Mouse (Mus musculus) hindbrain, embryonic 10.5 days (tissue): ENCODE results near the gene Kazn. TPM values are rescaled to one million over a fixed set of nuclear protein-coding genes. Genes with fewer than 3 reads are reported as not detected.

ENCODE experiments used
- DNase-seq: peaks from one replicate; pipeline ENCODE4 v3.0.0-alpha.2; 2017; ENCODE audit warnings: low spot score
- H3K27ac ChIP-seq: fragments of 300-500 bp; sonication (generic); 2 replicates; pipeline ENCODE4 v1.5.1; 2016; ENCODE audit warnings: mild to moderate bottlenecking, moderate library complexity
- H3K27me3 ChIP-seq: fragments of 300-500 bp; sonication (generic); 2 replicates; pipeline ENCODE4 v1.6.1; 2016; ENCODE audit warnings: mild to moderate bottlenecking; ENCODE audit not compliant: poor library complexity, insufficient read depth, severe bottlenecking
- H3K36me3 ChIP-seq: fragments of 300-500 bp; sonication (generic); 2 replicates; pipeline ENCODE4 v1.6.1; 2016; ENCODE audit warnings: mild to moderate bottlenecking, moderate library complexity
- H3K4me1 ChIP-seq: fragments of 300-500 bp; sonication (generic); replicated peaks from 2 replicates; pipeline ENCODE4 v1.6.1; 2016; ENCODE audit warnings: mild to moderate bottlenecking
- H3K4me3 ChIP-seq: fragments of 300-500 bp; sonication (generic); 2 replicates; pipeline ENCODE4 v1.5.1; 2016; ENCODE audit warnings: mild to moderate bottlenecking, moderate library complexity
- H3K9me3 ChIP-seq: fragments of 300-500 bp; sonication (generic); 2 replicates; pipeline ENCODE4 v1.6.1; 2016; ENCODE audit warnings: mild to moderate bottlenecking, moderate library complexity
- whole genome bisulfite sequencing: fragments of 180-500 bp; shearing (Covaris S2); methylation state at CpG from one replicate; pipeline ENCODE4 v1.1.7; 2016; 5-methylcytosine and 5-hydroxymethylcytosine counted together
- polyA plus RNA-seq: library from polyadenylated mRNA; unstranded; fragments of >200 nt; fragmentation: Nextera tagmentation; extraction: Ambion mirVana; gene quantifications from 2 replicates; pipeline ENCODE4 v1.2.1, GENCODE M21; 2016

Kazn gene
- polyA plus RNA-seq, 1 experiment from 2014 or later, result 14.3 TPM

DNA sequence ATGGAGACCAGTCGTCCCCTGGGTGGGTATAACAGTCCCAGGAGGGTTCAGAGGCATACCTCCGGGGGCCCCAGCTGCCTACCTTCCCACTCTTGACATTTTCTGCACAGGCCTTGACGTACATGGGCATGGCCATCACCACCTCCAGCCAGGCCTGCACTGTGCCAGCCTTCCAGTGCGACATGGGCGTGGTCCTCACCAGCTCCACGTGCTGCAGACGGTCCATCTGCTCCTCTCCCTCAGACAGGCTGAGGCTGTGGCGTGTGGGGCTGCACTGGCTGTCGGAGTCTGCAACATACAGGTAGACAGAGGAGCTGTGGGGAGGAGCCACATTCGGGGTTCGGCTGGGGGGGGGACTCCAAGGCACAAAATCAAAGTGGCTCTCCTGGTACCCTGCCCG is 121.2 kb downstream of the Kazn start:
- H3K9me3 ChIP-seq, result no peaks in the 10 kb centered on the region
- H3K27ac ChIP-seq, result peak overlapping the region; percentile 64; the same call in 1 of the 2 replicates
- no peak overlapping the region for H3K4me3 ChIP-seq
- WGBS, result 89% methylated on average over 12 of the region's 12 CpGs
- no peaks in the 10 kb centered on the region for H3K36me3 ChIP-seq
- no peak for DNase-seq
- peaks cover 10% of the 10 kb centered on the region; the same call in 1 of the 2 replicates for H3K27me3 ChIP-seq
- H3K4me1 ChIP-seq, result peaks cover 20% of the 10 kb centered on the region

DNA sequence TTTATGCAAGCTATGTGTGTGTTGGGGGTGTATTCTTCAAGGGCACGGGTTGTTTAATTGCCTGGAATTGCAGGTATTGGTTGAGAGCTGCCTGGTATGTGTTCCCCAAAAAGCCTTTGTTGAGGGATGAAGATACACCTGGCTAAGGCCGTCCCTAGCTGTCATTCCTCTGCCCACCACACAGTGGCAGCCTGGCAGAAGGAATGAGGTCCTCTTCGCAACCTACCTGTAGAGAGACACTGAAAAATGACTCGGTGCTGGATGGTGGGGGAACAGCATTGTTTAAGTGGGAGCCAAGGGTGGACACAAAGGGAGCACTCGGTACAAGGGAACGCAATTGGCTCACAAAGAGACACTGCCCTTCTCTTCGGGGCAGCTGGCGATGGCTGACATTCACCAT is 125.9 kb downstream of the Kazn start:
- DNase-seq, result no peak
- H3K9me3 ChIP-seq, result no peaks in the 10 kb centered on the region
- WGBS, result 35% methylated on average over 8 of the region's 8 CpGs

GRCm38 (mm10) chr4:142103081-142103671 is 136.0 kb downstream of the Kazn start:
- no peak overlapping the region for H3K27ac ChIP-seq
- no peak for DNase-seq

More for the DNA sequence above, 125.9 kb downstream of the Kazn start:
- Histone ChIP-seq H3K36me3 (peaks cover 14% of the 10 kb centered on the region), H3K27ac (no peak overlapping the region), H3K4me3 (no peak overlapping the region), H3K4me1 (peaks cover 4% of the 10 kb centered on the region), H3K27me3 (peaks cover 13% of the 10 kb centered on the region)

GRCm38 (mm10) chr4:142098303-142098702 is 140.9 kb downstream of the Kazn start:
- Histone ChIP-seq H3K4me1 (peaks cover 25% of the 10 kb centered on the region), H3K27me3 (no peaks in the 10 kb centered on the region; the same call in none of the 2 replicates), H3K9me3 (no peaks in the 10 kb centered on the region), H3K27ac (no peak overlapping the region), H3K4me3 (no peak overlapping the region), H3K36me3 (no peaks in the 10 kb centered on the region)
- WGBS, result 24% methylated on average over 8 of the region's 8 CpGs
- peak; percentile 82 for DNase-seq

More at GRCm38 (mm10) chr4:142103081-142103671, 136.0 kb downstream of the Kazn start:
- Histone ChIP-seq H3K4me3 (no peak overlapping the region), H3K9me3 (0 out of 2 replicates have a peak, but pooled peaks cover 7% of the 10 kb centered on the region), H3K4me1 (peaks cover 22% of the 10 kb centered on the region), H3K27me3 (no peaks in the 10 kb centered on the region; the same call in none of the 2 replicates), H3K36me3 (peaks cover 12% of the 10 kb centered on the region)
- WGBS, result 52% methylated on average over 12 of the region's 12 CpGs

- H3K27me3 ChIP-seq, result peaks cover 3% of the 10 kb centered on the region
- DNase-seq, result no peak
- H3K9me3 ChIP-seq, result no peaks in the 10 kb centered on the region
- WGBS, result 48% methylated on average over 5 of the region's 5 CpGs
- no peak overlapping the region for H3K27ac ChIP-seq
- no peak overlapping the region for H3K4me3 ChIP-seq
- H3K4me1 ChIP-seq, result peaks cover 21% of the 10 kb centered on the region
- no peaks in the 10 kb centered on the region for H3K36me3 ChIP-seq
Measured at GRCm38 (mm10) chr4:142097871-142098270, 141.3 kb downstream of the Kazn start.

GRCm38 (mm10) chr4:142095513-142096241 is 143.5 kb downstream of the Kazn start:
- peak overlapping the region; percentile 29; the same call in 1 of the 2 replicates for H3K27ac ChIP-seq
- no peak overlapping the region for H3K4me3 ChIP-seq
- peaks cover 17% of the 10 kb centered on the region for H3K4me1 ChIP-seq
- 67% methylated on average over 15 of the region's 15 CpGs for WGBS
- H3K9me3 ChIP-seq, result no peaks in the 10 kb centered on the region
- DNase-seq, result no peak
- peaks cover 11% of the 10 kb centered on the region; the same call in 1 of the 2 replicates for H3K27me3 ChIP-seq
- H3K36me3 ChIP-seq, result no peaks in the 10 kb centered on the region

DNA sequence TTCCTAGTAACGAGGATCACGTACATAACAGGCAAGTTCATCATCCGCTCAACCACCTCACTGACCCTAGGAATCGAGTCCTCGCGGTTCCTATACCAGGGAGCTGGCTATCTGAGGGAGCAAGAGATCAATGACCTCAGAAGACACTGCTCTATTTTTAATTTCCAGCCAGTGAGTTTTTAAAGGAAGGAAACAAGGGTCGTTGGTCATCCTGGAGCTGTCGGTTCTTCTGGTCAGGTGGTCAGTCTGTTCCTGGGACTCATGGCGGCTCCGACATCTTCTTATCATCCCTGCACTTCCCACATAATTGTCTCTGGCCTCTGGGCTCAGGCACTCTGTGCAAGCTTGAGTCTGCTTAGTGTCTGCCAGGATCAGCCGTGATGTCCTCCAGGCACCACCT is 144.8 kb downstream of the Kazn start:
- no peak for DNase-seq
- WGBS, result 87% methylated on average over 11 of the region's 11 CpGs
- peaks cover 18% of the 10 kb centered on the region for H3K27me3 ChIP-seq
- H3K27ac ChIP-seq, result no peak overlapping the region
- no peak overlapping the region for H3K4me3 ChIP-seq
- no peaks in the 10 kb centered on the region for H3K36me3 ChIP-seq
- H3K9me3 ChIP-seq, result no peaks in the 10 kb centered on the region
- H3K4me1 ChIP-seq, result peaks cover 21% of the 10 kb centered on the region

DNA sequence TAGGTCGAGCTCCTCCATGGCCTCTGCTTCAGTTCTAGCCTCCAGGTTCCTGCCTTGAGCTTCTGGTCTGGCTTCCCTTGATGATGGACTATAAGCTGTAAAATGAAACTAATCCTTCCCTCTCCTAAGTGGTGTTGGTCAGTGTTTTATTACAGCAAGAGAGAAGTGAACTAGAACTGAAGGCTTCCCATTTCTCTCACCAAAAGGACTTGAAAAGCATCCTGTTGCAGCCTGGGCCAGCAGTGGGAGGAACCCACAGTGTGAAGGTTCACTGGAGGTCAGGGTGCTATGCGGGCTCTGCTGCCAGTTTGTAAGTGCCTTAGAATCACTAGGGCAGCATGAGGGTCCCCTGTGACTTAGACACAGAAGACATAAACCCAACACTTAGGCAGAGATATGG is 148.1 kb downstream of the Kazn start:
- no peak overlapping the region for H3K27ac ChIP-seq
- H3K4me3 ChIP-seq, result no peak overlapping the region
- H3K4me1 ChIP-seq, result peaks cover 19% of the 10 kb centered on the region
- peaks cover 34% of the 10 kb centered on the region for H3K27me3 ChIP-seq
- WGBS, result 63% methylated on average over 2 of the region's 2 CpGs
- no peaks in the 10 kb centered on the region for H3K36me3 ChIP-seq
- DNase-seq, result no peak
- H3K9me3 ChIP-seq, result no peaks in the 10 kb centered on the region

DNA sequence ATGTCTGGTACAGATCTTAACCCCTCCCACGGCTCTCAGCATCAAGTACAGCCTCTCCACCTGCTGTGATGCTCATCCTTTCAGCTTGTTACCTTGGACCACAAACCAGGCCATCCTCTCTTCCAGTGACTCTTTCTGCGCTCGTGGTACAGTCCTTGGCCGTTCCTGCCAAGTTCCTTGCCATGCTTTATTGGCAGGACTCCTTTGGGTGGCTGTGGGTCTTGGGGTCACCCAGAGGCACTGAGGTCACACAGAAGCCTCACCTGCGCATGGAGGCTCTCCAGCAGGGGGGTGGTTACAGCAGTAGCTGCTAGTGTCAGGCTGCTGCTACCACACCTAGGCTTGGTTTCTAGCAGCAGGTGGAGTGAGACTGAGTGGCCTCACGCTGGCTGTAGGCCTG is 149.2 kb downstream of the Kazn start:
- no peaks in the 10 kb centered on the region for H3K36me3 ChIP-seq

DNA sequence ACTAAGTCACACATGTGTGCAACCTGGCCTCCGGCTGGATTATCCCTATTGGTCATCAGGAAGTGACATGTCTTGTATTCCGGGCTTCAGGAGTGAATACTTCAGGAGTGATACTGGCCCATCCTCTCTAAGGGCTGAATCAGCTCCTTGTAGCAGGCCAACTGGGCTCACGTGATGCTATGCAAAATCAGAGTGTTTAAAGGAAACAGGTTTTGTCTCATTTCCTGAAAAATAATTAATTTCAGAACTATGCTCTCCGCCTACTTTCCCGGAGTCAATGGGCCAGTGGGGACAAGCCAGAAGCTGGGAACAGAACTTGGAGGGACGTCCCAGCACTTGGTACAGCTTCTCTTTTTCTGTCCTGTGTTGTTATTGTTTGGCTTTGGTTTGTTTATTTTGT is 150.4 kb downstream of the Kazn start:
- Histone ChIP-seq H3K9me3 (no peaks in the 10 kb centered on the region), H3K27ac (no peak overlapping the region), H3K4me3 (no peak overlapping the region), H3K36me3 (no peaks in the 10 kb centered on the region), H3K4me1 (peaks cover 28% of the 10 kb centered on the region), H3K27me3 (peaks cover 56% of the 10 kb centered on the region)
- no peak for DNase-seq
- WGBS, result 78% methylated on average over 6 of the region's 6 CpGs

More for the DNA sequence above, 149.2 kb downstream of the Kazn start:
- DNase-seq, result no peak
- Histone ChIP-seq H3K9me3 (no peaks in the 10 kb centered on the region), H3K27ac (no peak overlapping the region), H3K4me1 (peaks cover 17% of the 10 kb centered on the region), H3K4me3 (no peak overlapping the region), H3K27me3 (peaks cover 45% of the 10 kb centered on the region)
- WGBS, result 74% methylated on average over 6 of the region's 6 CpGs

DNA sequence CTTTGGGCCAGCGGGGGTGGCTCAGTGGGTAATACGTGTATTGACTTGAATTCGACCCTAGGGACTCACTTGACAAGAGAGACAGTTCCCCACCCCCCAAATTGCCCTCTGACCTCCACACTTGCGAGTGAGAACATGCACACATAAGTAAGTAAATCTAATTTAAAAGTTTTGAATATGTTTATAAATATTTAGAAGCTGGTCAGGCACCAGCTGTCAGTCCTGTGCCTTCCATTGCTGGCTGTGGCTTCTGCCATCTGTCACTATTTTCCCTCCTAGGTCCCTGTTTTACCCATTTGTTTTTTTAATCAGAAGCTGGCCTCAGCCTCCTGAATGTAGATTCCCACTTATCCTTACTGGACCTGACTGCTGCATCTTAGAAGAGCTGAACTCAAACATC is 150.8 kb downstream of the Kazn start:
- no peak overlapping the region for H3K4me3 ChIP-seq
- H3K27me3 ChIP-seq, result peaks cover 61% of the 10 kb centered on the region
- WGBS, result 16% methylated on average over 4 of the region's 4 CpGs
- no peak overlapping the region for H3K27ac ChIP-seq
- H3K4me1 ChIP-seq, result peaks cover 32% of the 10 kb centered on the region
- H3K9me3 ChIP-seq, result no peaks in the 10 kb centered on the region
- no peaks in the 10 kb centered on the region for H3K36me3 ChIP-seq
- DNase-seq, result peak; percentile 57

DNA sequence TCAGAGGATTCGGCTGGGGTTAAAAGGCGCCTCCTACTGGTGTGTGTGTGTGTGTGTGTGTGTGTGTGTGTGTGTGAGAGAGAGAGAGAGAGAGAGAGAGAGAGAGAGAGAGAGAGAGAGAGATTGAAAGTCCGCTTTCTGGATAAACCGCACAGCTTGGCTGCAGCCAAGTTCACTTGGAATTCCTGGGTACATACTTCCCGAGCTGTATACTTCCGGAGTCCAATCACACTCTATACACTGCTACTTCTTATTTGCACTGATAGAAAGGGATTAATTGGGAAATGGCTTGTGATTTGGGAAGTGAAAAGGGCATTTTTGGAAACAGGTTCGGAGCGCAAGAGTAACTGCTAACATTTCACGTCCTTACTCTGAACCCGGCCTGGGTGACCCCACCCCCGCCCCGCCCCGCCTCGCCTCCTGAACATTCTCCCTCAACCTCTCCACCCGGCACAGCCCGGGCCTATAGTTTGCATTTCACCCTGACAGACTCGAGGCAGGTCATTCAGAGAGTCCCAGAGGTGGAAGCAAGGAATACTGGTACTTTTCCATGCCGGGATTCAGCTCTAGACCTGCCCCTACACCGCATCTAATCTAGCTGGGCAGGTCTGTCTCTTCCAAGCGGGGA is 154.2 kb downstream of the Kazn start:
- peaks cover 55% of the 10 kb centered on the region for H3K4me1 ChIP-seq
- 5% methylated on average over 20 of the region's 20 CpGs for WGBS

More for the DNA sequence above, 154.2 kb downstream of the Kazn start:
- peaks cover 78% of the 10 kb centered on the region for H3K27me3 ChIP-seq
- no peaks in the 10 kb centered on the region for H3K9me3 ChIP-seq
- peak overlapping the region; percentile 84 for H3K27ac ChIP-seq
- no peak for DNase-seq
- H3K36me3 ChIP-seq, result no peaks in the 10 kb centered on the region
- peak overlapping the region; percentile 78 for H3K4me3 ChIP-seq
